Mouse (Mus musculus) stomach, postnatal 0 days (tissue): ENCODE data around the gene Klhl26.

Experiments
- CTCF ChIP-seq: IDR thresholded peaks from 2 replicates; pipeline ENCODE4 v1.5.1; 2016; ENCODE audit warnings: antibody characterized with exemption, low read depth, mild to moderate bottlenecking, moderate library complexity
- EP300 ChIP-seq: optimal IDR thresholded peaks from 2 replicates; pipeline ENCODE3; 2016; ENCODE audit warnings: antibody characterized with exemption

- no peak for TF ChIP-seq CTCF
- no peak for TF ChIP-seq EP300
These were observed 25.2 kb upstream of the Klhl26 start for GRCm38 (mm10) chr8:70501820-70502529.
